Mouse (Mus musculus): Measurements from ENCODE around the gene Rflna.

Rflna gene

DNA sequence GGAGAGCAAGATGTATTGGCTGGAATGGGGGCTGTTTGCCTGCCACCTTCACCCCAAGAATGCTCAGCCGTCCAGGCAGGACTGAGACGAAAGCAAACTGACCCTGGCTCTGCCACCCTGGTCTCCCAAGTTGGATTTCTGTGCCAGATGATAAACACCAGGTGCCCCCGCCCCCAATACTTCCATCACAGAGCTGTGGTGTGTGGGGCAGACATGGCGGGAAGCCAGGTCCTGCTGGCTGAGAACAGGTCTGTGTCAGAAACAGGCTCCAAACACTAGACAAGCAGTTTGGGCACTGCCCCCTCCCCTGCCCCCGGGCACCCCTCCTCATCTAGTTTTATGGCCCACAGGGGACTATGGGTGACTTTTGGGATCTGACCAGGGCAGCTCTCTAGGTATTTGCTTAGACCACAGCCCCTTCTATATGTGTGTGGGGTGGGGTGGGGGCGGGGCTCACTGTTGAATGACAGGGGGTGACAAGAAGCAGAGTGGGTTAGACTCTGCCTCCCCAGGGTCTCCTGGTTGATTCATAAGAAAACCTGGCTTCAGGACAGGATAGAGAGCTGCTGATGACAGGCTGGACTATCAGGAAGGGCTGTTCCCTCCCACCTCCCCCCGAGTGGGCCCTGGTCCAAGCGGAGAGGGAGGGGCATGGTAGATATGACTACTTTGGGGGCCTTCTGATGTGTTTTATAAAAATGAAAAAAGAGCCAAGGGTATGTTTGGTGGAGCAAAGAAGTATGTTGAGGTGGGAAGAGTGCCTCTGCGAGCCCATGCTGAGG, 3.0 kb downstream of the Rflna start:
- no peak for DNase-seq (ENCODE audit: low spot score in 2 of 2)

DNA sequence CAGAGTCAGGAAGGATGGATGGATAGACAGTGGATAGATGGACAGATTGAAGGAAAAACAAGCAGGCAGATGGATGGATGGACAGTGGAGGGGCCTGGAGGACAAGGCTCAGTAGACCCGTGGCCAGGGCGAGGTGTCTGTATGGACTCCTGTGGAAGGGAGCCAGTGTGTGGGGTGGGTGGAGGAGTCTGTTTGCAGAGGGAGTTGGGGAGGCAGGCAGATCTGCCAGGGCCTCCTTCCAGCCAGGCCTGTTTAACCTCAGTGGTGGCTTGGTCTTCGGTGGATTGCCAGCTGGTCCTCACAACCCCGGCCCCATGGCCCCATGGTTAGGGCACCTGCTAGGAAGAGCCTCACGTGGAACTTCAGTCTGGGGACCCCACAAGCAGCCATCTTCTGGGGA, 3.9 kb downstream of the Rflna start:
- no peak for DNase-seq (ENCODE audit: low spot score in 2 of 2)

DNA sequence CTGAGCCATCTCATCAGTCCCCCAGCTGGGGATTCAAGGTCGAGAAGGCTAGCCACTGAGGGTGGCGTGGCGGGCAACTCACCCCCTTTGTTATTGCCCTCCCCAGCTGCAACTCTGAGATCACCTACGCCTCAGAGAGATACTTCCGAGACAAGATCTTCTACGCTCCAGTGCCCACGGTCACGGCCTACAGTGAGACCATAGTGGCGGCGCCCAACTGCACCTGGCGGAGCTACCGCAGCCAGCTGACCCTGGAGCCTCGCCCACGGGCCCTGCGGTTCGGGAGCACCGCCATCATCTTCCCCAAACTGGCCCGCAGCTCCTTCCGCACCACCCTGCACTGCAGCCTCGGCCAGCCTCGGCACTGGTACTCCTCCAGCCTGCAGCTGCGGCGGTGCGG, 8.1 kb downstream of the Rflna start:
- no peak for DNase-seq (ENCODE audit: low spot score in 2 of 2)

- no peak for DNase-seq (ENCODE audit: low spot score in 2 of 2)
These were observed 8.6 kb downstream of the Rflna start for GRCm38 (mm10) chr5:125011628-125012027.

- DNase-seq (ENCODE audit: low spot score in 2 of 2): peak; percentile 64 to 68
These were observed 11.5 kb downstream of the Rflna start for GRCm38 (mm10) chr5:125014497-125014896.

GRCm38 (mm10) chr5:125015066-125015465, 12.0 kb downstream of the Rflna start:
- no peak for DNase-seq (ENCODE audit: low spot score in 2 of 2)

- DNase-seq (ENCODE audit: low spot score in 2 of 2): no peak
These were observed 12.6 kb downstream of the Rflna start for GRCm38 (mm10) chr5:125015576-125015975.

DNA sequence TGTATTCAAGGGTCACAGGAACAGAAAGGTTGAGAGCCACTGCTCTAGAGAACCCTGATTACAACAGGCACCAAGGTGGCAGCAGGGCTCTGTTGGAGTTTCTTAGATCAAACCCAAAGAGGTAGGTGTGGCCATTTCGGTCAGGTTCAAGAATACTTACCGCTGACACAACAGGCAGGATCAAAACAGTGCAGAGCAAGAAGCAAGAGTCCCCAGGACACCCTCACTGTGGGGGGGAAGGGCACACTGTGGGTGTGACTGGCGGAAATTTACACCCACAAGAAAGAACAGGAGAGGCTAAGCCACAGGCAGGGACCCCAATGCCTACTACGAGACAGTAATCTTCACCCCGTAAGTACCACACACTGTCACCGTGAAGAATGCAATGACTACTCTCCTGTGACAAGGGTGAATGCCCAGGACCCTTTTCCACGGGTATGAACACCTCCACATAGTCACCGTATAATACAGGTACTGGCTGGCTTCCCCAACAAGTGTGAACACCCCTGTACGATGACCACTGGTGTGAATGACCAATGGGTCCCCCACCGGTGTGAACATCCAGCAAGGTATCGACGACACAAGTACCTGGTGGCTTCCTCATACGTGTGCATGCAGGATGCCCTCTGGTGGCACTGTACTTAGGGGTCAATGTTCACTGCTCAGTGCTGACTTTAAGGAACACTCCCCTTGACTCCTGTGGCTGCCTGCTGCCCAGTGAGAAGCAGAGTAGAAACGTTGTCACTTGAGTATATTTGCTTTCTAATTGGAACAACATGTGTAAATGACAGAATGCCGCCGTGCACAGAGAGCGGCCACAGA, 13.6 kb downstream of the Rflna start:
- DNase-seq (ENCODE audit: low spot score in 2 of 2): no peak

DNA sequence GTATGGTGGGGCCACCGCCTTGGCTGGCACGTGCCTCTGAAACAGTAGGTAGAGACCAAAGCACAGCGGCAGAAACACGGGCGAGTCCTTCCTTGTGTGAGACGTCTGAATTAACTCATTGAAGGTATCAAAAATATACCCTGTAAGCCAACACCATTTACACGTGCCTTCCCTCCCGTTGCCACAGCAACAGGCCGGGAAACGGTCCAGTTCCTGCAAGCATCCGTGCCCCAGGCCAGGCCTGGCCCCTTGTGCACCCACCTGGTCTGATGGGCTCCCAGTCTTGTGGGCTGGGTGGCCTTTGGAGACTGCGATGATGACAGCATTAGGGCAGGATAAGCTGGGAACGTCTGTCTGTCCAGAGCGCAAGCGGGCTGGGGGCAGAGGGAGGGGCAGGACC, 14.3 kb downstream of the Rflna start:
- DNase-seq (ENCODE audit: low spot score in 2 of 2): no peak

DNA sequence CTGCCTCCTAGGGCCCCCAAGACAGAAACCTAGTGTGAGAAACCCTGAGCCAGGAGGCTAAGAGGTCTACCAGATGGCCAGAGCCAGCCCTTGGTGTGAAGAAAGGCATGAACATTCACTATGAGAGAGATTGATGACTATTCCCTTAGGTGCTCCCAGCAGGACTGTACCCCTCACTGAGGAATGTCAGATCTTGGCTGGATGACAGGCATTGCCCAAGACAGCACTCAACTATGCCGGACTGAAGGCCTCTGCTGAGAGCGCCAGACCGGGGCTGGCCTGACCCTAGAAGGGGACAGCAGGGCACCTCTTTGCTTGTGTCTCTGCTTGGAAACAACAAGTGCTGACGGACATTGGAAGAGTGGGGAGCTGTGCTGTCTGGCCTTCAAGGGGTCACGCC, 16.1 kb downstream of the Rflna start:
- DNase-seq (ENCODE audit: low spot score in 2 of 2): no peak

- DNase-seq (ENCODE audit: low spot score in 2 of 2): no peak
These were observed 18.3 kb downstream of the Rflna start for GRCm38 (mm10) chr5:125021298-125021697.

GRCm38 (mm10) chr5:125024002-125024401, 21.0 kb downstream of the Rflna start:
- DNase-seq (ENCODE audit: low spot score in 2 of 2): no peak

DNA sequence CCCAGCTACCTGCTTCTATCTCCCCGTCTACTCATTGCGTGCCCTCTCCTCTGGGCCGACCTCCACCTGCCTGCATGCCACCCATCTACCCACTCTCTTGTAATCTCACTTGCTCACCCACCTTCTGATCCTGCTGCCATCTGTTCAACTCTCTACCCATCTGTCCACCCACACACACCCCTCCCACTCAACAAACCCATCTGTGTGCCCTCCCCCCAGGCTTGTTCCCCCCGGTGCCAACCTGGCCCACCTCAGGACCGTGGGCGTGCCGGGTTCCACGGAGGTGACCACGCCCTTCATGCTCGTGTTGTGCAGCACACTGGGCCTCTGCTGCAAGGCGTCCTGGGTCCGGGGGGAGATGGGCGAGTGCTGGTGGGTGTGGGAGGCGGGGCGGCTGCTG, 25.4 kb downstream of the Rflna start:
- no peak for DNase-seq (ENCODE audit: low spot score in 2 of 2)

DNA sequence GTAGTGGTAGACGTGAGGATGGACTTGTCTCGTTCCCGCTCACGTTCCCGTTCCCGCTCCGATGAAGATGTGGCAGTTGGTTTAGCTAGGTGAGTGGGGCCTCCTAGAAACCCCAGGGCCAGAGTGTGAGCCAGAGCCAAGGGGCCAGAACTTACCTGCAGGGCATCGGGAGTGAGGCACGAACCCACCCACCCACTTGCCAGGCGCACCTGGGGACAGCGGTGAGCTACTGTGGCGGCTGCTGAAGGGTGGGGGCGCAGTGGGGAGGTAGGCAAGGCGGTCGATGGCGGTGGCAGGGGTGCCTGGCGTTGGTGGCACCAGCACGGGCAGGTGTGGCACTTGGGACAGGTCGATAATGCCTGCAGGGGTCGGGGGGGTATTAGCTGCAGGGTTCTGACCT, 25.9 kb downstream of the Rflna start:
- DNase-seq (ENCODE audit: low spot score in 2 of 2): no peak

- DNase-seq (ENCODE audit: low spot score in 2 of 2): no peak
These were observed 33.5 kb downstream of the Rflna start for GRCm38 (mm10) chr5:125036483-125036882.

- no peak for DNase-seq (ENCODE audit: low spot score in 2 of 2)
These were observed 36.5 kb downstream of the Rflna start for GRCm38 (mm10) chr5:125039377-125040027.

DNA sequence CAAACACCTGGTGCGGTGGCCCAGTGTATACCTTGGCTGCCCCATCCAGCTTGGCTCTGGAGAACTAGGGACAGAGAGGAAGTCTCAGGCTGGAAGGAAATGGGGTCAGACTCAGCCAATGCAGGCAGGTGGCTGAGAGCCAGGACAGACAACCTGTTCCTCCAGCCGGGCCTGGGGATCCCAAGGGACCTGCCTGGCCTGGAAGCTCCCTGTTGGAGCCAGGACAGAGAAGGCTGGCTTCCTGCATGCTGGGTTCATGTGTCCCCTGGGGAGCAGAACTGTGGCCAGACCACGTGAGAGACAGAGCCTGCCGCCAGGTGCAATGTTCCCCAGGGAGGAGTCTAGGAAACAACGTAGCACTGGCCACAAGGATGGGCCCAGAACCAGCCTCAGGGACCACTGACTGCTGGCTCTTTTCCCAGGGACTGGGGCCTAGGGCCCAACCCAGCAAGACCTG, 37.1 kb downstream of the Rflna start:
- DNase-seq (ENCODE audit: low spot score in 2 of 2): no peak

- DNase-seq (ENCODE audit: low spot score in 2 of 2): no peak
These were observed 38.6 kb downstream of the Rflna start for GRCm38 (mm10) chr5:125041578-125041977.

GRCm38 (mm10) chr5:125043448-125043847, 40.4 kb downstream of the Rflna start:
- no peak for DNase-seq (ENCODE audit: low spot score in 2 of 2)

GRCm38 (mm10) chr5:125045202-125045601, 42.2 kb downstream of the Rflna start:
- DNase-seq (ENCODE audit: low spot score in 2 of 2): no peak

GRCm38 (mm10) chr5:125046436-125046835, 43.4 kb downstream of the Rflna start:
- DNase-seq (ENCODE audit: low spot score in 2 of 2): no peak

DNA sequence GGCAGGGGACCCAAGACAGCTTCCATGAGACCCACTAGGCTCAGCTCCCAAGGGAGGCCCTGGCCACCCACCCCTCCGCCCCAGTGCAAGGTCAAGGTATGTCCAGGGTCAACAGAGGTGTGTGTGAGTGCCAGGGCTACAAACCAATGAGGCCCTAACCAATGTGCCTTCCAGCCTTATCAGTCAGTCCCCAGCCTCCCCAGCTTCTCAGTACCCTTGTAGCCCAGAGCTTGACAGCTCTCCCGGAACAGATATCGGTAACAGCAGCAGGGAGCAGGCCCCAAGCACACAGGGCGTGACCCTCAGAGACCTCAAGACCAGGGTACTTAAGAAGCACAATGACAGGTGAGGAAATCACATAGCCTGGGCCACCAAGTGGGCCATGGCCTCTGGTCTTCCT, 46.5 kb downstream of the Rflna start:
- DNase-seq (ENCODE audit: low spot score in 2 of 2): no peak

DNA sequence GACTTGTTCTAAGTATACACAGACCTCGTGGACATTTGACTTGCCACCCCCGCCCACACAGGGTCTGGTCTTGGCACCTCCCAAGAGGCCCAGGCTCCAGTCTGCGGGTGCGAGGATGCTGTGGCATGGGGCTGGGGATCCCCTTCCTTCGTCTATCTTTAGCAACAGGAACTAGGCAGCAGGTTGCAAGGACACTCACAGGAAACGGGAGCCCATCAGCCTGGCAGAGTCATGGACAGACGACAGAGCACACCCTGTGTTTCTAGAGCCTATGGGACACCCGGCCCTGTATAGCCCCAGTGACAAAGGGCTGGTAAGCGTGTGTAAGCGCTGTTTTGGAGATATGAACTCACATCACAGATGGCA, 49.2 kb downstream of the Rflna start:
- DNase-seq (ENCODE audit: low spot score in 2 of 2): no peak
